Mouse (Mus musculus) spleen, adult 2 months (tissue): Measurements from ENCODE around the gene Mrpl1.

Source experiments
- CTCF ChIP-seq: fragments of 200-500 bp; IDR thresholded peaks from 2 replicates; pipeline ENCODE4 v1.5.1; 2011; ENCODE audit warnings: mild to moderate bottlenecking, inconsistent platforms; ENCODE audit not compliant: insufficient read depth, insufficient read length, insufficient replicate concordance; ENCODE audit errors: extremely low read depth
- POLR2A ChIP-seq: fragments of 200-500 bp; IDR thresholded peaks from 2 replicates; pipeline ENCODE4 v1.6.1; 2011; ENCODE audit warnings: low read depth, low read length, inconsistent platforms

- TF ChIP-seq CTCF: no peak
- TF ChIP-seq POLR2A: no peak
Observed at GRCm38 (mm10) chr5:96171765-96172164, 37.5 kb upstream of the Mrpl1 start.
